Mouse (Mus musculus): ENCODE measurements around the gene Prr18. TPM values are rescaled to one million over a fixed set of nuclear protein-coding genes. Genes with fewer than 3 reads are reported as not detected.

Prr18 gene
- total and polyA plus RNA-seq, 2 experiments from 2014 or later, result 15.7 to 31.5 TPM

DNA sequence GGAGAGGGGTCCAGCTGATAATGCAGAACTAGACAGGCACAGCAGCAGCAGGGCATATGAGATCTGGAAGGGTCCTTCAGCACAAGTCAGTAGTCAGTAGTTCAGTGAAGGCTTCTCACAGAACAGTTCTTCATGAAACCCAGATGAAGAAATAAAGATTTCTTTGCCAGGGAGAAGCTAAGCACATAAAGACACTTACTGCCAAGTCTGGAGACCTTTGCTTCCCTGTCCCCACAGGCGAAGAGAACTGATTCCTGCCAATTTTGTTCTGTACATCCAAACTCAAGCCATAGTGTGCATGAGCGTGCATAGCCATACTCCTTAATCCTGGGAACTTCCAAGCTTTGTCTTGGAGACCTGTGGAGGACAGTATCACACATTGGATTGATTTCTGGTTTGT, 39.0 kb upstream of the Prr18 start:
- no peak overlapping the region for H3K9ac ChIP-seq (replicated peaks; ENCODE audit: low read length, poor library complexity, severe bottlenecking)
- H3K27ac ChIP-seq (ENCODE audit: low read depth, low read length), result no peak overlapping the region
- ATAC-seq (ENCODE audit: low FRiP score) (no peak), DNase-seq (ENCODE audit: low spot score) (no peak)
- no peaks in the 10 kb centered on the region for H3K4me1 ChIP-seq (ENCODE audit: insufficient read depth, low read length)
- H3K4me3 ChIP-seq (ENCODE audit: low read depth, low read length), result no peak overlapping the region
- H3K27me3 ChIP-seq (ENCODE audit: insufficient read depth, low read length), result no peaks in the 10 kb centered on the region
- no peak overlapping the region for H3K4me2 ChIP-seq (ENCODE audit: low read depth, low read length, poor library complexity, severe bottlenecking)
- 92% methylated on average over 2 of the region's 2 CpGs for WGBS
- peaks cover 13% of the 10 kb centered on the region; the same call in 1 of the 2 replicates for H3K36me3 ChIP-seq (ENCODE audit: insufficient read depth, low read length)
- H3K9me3 ChIP-seq (ENCODE audit: low read length), result no peaks in the 10 kb centered on the region
- TF ChIP-seq CTCF (IDR thresholded peaks at IDR 0.05), result no peak

DNA sequence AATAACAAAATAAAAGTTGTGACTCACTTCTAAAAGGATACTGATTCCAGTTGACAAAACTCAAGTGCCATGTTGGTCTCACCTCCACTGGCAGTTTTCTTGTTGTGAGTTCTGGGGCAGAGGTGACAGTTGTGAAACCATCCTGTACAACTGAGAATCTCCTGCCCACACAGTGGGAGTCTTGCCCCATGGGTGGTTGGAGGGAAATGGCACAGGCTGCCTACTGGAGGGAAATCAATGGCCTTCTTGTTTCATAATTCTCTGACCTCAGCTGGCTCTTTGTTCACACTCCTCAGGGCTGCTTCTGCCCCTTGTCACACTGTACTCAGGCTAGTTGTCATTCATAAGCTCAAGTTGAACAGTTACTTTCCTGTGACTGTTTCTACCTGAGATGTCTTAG, 37.7 kb upstream of the Prr18 start:
- Histone ChIP-seq H3K27ac (ENCODE audit: low read depth, low read length) (no peak overlapping the region), H3K36me3 (ENCODE audit: insufficient read depth, low read length) (peaks cover 13% of the 10 kb centered on the region; the same call in 1 of the 2 replicates), H3K4me2 (ENCODE audit: low read depth, low read length, poor library complexity, severe bottlenecking) (no peak overlapping the region), H3K9ac (replicated peaks; ENCODE audit: low read length, poor library complexity, severe bottlenecking) (no peak overlapping the region), H3K4me3 (ENCODE audit: low read depth, low read length) (no peak overlapping the region), H3K9me3 (ENCODE audit: low read length) (no peaks in the 10 kb centered on the region), H3K4me1 (ENCODE audit: insufficient read depth, low read length) (no peaks in the 10 kb centered on the region), H3K27me3 (ENCODE audit: insufficient read depth, low read length) (no peaks in the 10 kb centered on the region)
- no peak for ATAC-seq (ENCODE audit: low FRiP score)
- no peak for TF ChIP-seq CTCF (IDR thresholded peaks at IDR 0.05)
- no peak for DNase-seq (ENCODE audit: low spot score)

DNA sequence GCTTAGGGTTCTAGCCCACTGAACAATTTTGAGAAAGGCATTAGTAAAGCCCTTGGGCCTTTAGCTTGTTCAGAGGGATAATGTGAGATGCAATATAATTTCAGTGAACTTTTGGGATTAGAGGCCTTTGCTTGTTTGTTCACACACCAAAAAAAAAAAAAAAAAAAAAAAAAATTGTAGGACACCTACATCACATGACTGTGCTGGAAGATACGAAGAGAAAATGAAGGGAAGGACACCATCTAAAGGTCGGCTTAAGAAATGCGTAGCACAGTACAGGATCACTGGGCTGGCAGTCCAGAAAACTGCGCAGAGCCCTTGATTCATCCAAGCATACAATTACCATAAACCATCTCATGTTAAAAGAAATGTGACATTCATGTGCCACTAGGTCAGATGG, 35.7 kb upstream of the Prr18 start:
- no peaks in the 10 kb centered on the region for H3K4me1 ChIP-seq (ENCODE audit: insufficient read depth, low read length)
- no peak overlapping the region for H3K4me2 ChIP-seq (ENCODE audit: low read depth, low read length, poor library complexity, severe bottlenecking)
- no peaks in the 10 kb centered on the region for H3K27me3 ChIP-seq (ENCODE audit: insufficient read depth, low read length)
- DNase-seq (ENCODE audit: low spot score), result no peak
- TF ChIP-seq CTCF (IDR thresholded peaks at IDR 0.05), result peak; percentile 19; the same call in 1 of the 2 replicates
- 72% methylated on average over 4 of the region's 4 CpGs for WGBS
- no peaks in the 10 kb centered on the region for H3K9me3 ChIP-seq (ENCODE audit: low read length)
- ATAC-seq (ENCODE audit: low FRiP score), result no peak
- no peak overlapping the region for H3K27ac ChIP-seq (ENCODE audit: low read depth, low read length)
- H3K36me3 ChIP-seq (ENCODE audit: insufficient read depth, low read length), result peaks cover 13% of the 10 kb centered on the region; the same call in 1 of the 2 replicates
- H3K9ac ChIP-seq (replicated peaks; ENCODE audit: low read length, poor library complexity, severe bottlenecking), result no peak overlapping the region
- no peak overlapping the region for H3K4me3 ChIP-seq (ENCODE audit: low read depth, low read length)

DNA sequence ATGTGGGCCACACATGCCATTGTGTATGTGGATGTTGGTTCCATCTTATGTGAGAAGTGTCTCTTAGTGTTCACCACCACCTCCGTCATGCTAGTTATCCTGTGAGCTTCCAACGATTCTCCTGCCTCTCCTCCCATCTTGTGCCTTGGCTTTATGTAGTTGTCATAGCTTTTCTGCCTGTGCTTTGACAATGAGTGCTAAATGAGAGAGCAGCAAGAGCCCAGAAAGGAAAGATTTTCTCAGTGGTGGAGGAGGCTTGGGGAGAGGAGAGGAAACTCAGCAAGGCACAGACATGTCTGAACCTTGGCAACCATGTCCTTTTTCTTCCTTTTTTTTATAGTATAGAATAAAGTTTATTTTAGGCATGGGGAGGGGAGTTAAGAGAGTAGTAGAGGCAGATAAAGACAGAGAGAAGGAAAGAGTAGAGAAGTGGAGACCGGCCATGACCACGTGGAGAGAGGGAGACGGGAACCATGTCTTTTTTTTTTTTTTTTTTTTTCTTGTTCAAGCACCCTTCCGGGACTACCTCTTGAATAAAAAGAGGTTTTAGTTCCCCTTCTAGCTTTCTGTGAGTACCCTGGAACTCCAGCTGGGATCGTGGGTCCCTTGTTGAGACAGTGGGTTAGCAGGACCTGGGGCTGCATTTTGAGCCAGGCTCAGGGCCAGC, 34.4 kb upstream of the Prr18 start:
- Histone ChIP-seq H3K4me1 (ENCODE audit: insufficient read depth, low read length) (no peaks in the 10 kb centered on the region), H3K27ac (ENCODE audit: low read depth, low read length) (no peak overlapping the region), H3K27me3 (ENCODE audit: insufficient read depth, low read length) (no peaks in the 10 kb centered on the region), H3K36me3 (ENCODE audit: insufficient read depth, low read length) (peaks cover 10% of the 10 kb centered on the region; the same call in 1 of the 2 replicates), H3K9me3 (ENCODE audit: low read length) (no peaks in the 10 kb centered on the region), H3K9ac (replicated peaks; ENCODE audit: low read length, poor library complexity, severe bottlenecking) (no peak overlapping the region), H3K4me2 (ENCODE audit: low read depth, low read length, poor library complexity, severe bottlenecking) (no peak overlapping the region), H3K4me3 (ENCODE audit: low read depth, low read length) (no peak overlapping the region)
- 71% methylated on average over 7 of the region's 7 CpGs for WGBS
- ATAC-seq (ENCODE audit: low FRiP score), result no peak
- no peak for DNase-seq (ENCODE audit: low spot score)
- no peak for TF ChIP-seq CTCF (IDR thresholded peaks at IDR 0.05)

DNA sequence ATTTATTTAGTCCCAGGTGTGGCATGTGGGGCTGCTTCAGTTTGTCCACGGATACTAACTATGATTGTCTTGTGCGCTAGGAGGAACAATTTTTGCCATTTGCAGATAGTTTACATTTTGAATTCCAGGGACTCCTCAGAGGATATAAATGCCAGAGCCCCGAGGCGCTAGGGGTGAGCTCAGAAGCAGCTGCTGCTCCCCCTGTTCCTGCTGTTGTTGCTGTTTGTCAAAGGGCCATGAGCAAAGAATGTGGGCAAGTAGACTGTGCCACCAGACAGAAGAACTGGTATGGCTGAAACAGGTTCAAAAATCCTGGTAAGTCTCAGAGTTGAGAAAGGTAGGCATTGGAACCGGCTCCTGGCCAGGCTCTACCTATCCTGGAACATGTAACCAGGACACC, 33.6 kb upstream of the Prr18 start:
- H3K9ac ChIP-seq (replicated peaks; ENCODE audit: low read length, poor library complexity, severe bottlenecking), result no peak overlapping the region
- peaks cover 5% of the 10 kb centered on the region; the same call in 1 of the 2 replicates for H3K36me3 ChIP-seq (ENCODE audit: insufficient read depth, low read length)
- H3K9me3 ChIP-seq (ENCODE audit: low read length), result no peaks in the 10 kb centered on the region
- DNase-seq (ENCODE audit: low spot score) (no peak), ATAC-seq (ENCODE audit: low FRiP score) (no peak)
- 72% methylated on average over 5 of the region's 5 CpGs for WGBS
- no peak overlapping the region for H3K4me3 ChIP-seq (ENCODE audit: low read depth, low read length)
- no peak for TF ChIP-seq CTCF (IDR thresholded peaks at IDR 0.05)
- H3K27me3 ChIP-seq (ENCODE audit: insufficient read depth, low read length), result no peaks in the 10 kb centered on the region
- H3K4me1 ChIP-seq (ENCODE audit: insufficient read depth, low read length), result no peaks in the 10 kb centered on the region
- no peak overlapping the region for H3K4me2 ChIP-seq (ENCODE audit: low read depth, low read length, poor library complexity, severe bottlenecking)
- H3K27ac ChIP-seq (ENCODE audit: low read depth, low read length), result no peak overlapping the region

DNA sequence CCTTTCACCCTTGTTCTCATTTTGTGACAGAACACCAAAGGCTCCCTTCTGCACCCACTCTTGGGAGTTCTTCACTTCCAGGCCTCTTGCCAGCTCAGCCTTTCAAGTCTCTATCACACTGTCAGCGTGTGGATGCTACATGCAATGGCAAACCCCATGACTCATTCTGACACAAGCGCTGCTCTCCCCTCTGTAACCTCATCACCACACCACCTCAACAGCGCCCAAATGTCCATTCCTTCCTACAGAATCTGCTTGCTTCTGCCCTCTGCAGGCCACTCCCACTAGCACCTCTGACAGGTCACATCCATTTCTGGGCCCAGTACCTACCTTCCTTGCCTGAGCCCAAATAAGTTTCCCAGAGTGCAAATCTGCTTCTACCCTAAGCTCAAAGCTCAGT, 31.5 kb upstream of the Prr18 start:
- H3K9ac ChIP-seq (replicated peaks; ENCODE audit: low read length, poor library complexity, severe bottlenecking), result no peak overlapping the region
- no peaks in the 10 kb centered on the region for H3K36me3 ChIP-seq (ENCODE audit: insufficient read depth, low read length)
- no peak for ATAC-seq (ENCODE audit: low FRiP score)
- TF ChIP-seq CTCF (IDR thresholded peaks at IDR 0.05), result peak; percentile 44
- H3K4me2 ChIP-seq (ENCODE audit: low read depth, low read length, poor library complexity, severe bottlenecking), result no peak overlapping the region
- H3K27ac ChIP-seq (ENCODE audit: low read depth, low read length), result no peak overlapping the region
- 39% methylated on average over 3 of the region's 3 CpGs for WGBS
- H3K4me1 ChIP-seq (ENCODE audit: insufficient read depth, low read length), result no peaks in the 10 kb centered on the region; the same call in 1 of the 2 replicates
- no peak overlapping the region for H3K4me3 ChIP-seq (ENCODE audit: low read depth, low read length)
- H3K27me3 ChIP-seq (ENCODE audit: insufficient read depth, low read length), result no peaks in the 10 kb centered on the region
- no peak for DNase-seq (ENCODE audit: low spot score)
- no peaks in the 10 kb centered on the region for H3K9me3 ChIP-seq (ENCODE audit: low read length)

All from midbrain, postnatal 0 days (tissue).